Mouse (Mus musculus): ENCODE data around the gene Relch. TPM values are rescaled to one million over a fixed set of nuclear protein-coding genes. Genes with fewer than 3 reads are reported as not detected.

Gene Relch
- total and polyA plus RNA-seq, 2 experiments from 2014 or later: 41.1 to 85.8 TPM

- H3K4me3 ChIP-seq (ENCODE audit: low read depth, low read length): peak within 1 kb of the TSS; percentile 60
- H3K36me3 ChIP-seq (ENCODE audit: insufficient read depth): no peaks in the 10 kb centered on the region
- H3K9me3 ChIP-seq (ENCODE audit: low read length): no peaks in the 10 kb centered on the region
- no peaks in the 10 kb centered on the region for H3K4me1 ChIP-seq (ENCODE audit: insufficient read depth)
- no peak within 1 kb of the TSS for H3K27ac ChIP-seq (ENCODE audit: low read depth, low read length)
- peak; percentile 48 for DNase-seq
- H3K9ac ChIP-seq: peak within 1 kb of the TSS; percentile 68
- peak; percentile 89 for ATAC-seq
- H3K4me2 ChIP-seq (ENCODE audit: low read depth): peak within 1 kb of the TSS; percentile 94
- H3K27me3 ChIP-seq (ENCODE audit: insufficient read depth, low read length): peaks cover 6% of the 10 kb centered on the region; the same call in 1 of the 2 replicates
- WGBS: 3% methylated on average over 63 of the region's 77 CpGs
- TF ChIP-seq CTCF (IDR thresholded peaks at IDR 0.05; ENCODE audit: low read depth): peak; percentile 64
These were observed 117.0 kb downstream of the Relch start, which contains the start of gene Tnfrsf11a for GRCm38 (mm10) chr1:105780457-105781364. Tnfrsf11a (plus strand) TSS chr1:105780718.

DNA sequence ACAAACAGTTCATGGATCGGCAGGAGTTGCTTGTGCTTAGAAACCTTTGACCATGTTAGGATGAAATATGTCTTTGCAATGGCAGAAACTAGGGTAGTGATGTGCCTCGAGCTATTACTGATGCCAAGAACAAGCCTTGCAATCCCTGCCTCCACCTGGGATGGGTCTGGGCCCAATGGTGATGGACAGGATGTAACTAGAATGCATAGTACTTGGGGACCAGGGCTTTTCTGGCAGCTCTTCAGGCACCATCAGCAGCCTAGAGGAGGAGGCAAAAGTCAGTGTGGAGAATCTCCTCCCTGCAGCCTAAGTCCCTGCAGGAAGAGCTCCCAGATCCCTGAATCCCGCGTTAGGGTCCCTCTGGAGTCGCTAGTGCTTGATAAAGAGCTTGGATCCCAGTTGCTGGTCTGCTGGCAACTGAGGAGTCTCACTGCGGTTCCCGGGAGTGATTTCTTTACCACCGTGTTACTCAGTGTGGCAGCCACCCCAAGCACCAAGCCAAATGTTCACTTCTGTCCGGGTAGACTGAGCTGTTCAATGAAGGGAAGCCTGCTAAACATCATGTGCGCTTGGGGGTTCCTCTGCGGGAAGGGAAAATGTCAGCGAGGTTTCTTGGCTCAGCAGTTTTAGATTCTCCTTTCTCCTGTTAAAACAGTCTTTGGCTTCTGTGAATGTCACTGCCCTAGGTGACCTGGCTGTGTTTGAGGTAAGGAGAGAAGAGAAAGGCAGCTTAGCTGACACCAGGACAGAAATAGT, 117.9 kb downstream of the Relch start:
- peak; percentile 15 for DNase-seq
- no peak overlapping the region for H3K9ac ChIP-seq
- no peak for TF ChIP-seq CTCF (IDR thresholded peaks at IDR 0.05; ENCODE audit: low read depth)

DNA sequence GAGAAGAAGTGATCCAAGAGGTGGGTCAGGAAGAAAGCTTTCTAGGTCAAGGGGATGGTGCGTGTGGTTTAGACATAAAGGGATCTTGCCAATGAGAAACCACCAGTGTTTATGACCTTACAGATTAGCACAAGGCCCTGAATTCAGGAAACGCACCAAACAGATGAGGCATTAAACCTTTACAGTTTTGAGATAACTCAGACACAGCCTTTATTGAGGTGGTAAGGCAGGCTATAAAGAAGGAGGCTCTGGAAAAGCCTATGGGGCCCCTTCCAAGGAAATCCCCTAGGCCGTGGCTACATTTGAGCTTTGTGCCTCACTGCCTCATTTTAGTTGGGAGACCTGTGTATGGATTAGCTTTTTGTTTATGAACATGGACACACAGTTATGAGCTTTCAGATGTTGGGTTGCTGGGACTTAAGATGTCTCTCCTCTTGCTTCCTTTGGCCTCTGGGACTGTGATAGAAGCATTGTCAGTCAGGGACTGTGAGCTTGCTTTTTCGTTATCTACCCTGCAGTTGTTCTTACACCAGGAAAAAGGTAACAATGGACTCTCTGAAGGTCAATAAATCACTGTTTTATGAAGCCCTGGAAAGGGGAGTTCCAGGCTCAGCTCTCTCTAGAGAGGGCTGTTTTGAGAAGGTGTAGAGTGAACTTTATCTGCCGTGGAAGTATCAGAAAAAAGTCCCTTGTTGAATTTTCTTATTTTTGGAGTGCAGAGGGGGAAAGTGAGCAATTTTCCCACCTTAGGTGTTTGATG, 120.8 kb downstream of the Relch start:
- Histone ChIP-seq H3K36me3 (ENCODE audit: insufficient read depth) (no peaks in the 10 kb centered on the region), H3K9ac (no peak overlapping the region), H3K4me1 (ENCODE audit: insufficient read depth) (no peaks in the 10 kb centered on the region), H3K27ac (ENCODE audit: low read depth, low read length) (no peak overlapping the region), H3K4me3 (ENCODE audit: low read depth, low read length) (no peak overlapping the region), H3K4me2 (ENCODE audit: low read depth) (no peak overlapping the region), H3K9me3 (ENCODE audit: low read length) (no peaks in the 10 kb centered on the region), H3K27me3 (ENCODE audit: insufficient read depth, low read length) (peaks cover 6% of the 10 kb centered on the region; the same call in 1 of the 2 replicates)
- DNase-seq: no peak
- no peak for ATAC-seq
- no peak for TF ChIP-seq CTCF (IDR thresholded peaks at IDR 0.05; ENCODE audit: low read depth)
- WGBS: 78% methylated on average over 5 of the region's 5 CpGs

More for the DNA sequence above, 117.9 kb downstream of the Relch start:
- Histone ChIP-seq H3K36me3 (ENCODE audit: insufficient read depth) (no peaks in the 10 kb centered on the region), H3K9me3 (ENCODE audit: low read length) (no peaks in the 10 kb centered on the region), H3K4me2 (ENCODE audit: low read depth) (peak overlapping the region; percentile 94), H3K27me3 (ENCODE audit: insufficient read depth, low read length) (peaks cover 6% of the 10 kb centered on the region; the same call in 1 of the 2 replicates), H3K4me1 (ENCODE audit: insufficient read depth) (no peaks in the 10 kb centered on the region), H3K4me3 (ENCODE audit: low read depth, low read length) (peak overlapping the region; percentile 60; the same call in 1 of the 2 replicates), H3K27ac (ENCODE audit: low read depth, low read length) (no peak overlapping the region)
- WGBS: 37% methylated on average over 12 of the region's 12 CpGs
- no peak for ATAC-seq

GRCm38 (mm10) chr1:105785146-105785545, 121.5 kb downstream of the Relch start:
- Histone ChIP-seq H3K27ac (ENCODE audit: low read depth, low read length) (no peak overlapping the region), H3K27me3 (ENCODE audit: insufficient read depth, low read length) (peaks cover 2% of the 10 kb centered on the region; the same call in 1 of the 2 replicates), H3K4me1 (ENCODE audit: insufficient read depth) (no peaks in the 10 kb centered on the region), H3K4me2 (ENCODE audit: low read depth) (no peak overlapping the region), H3K4me3 (ENCODE audit: low read depth, low read length) (no peak overlapping the region), H3K36me3 (ENCODE audit: insufficient read depth) (no peaks in the 10 kb centered on the region), H3K9me3 (ENCODE audit: low read length) (no peaks in the 10 kb centered on the region), H3K9ac (no peak overlapping the region)
- TF ChIP-seq CTCF (IDR thresholded peaks at IDR 0.05; ENCODE audit: low read depth): no peak
- no peak for DNase-seq
- 89% methylated on average over 4 of the region's 4 CpGs for WGBS
- ATAC-seq: no peak

- Histone ChIP-seq H3K4me1 (ENCODE audit: insufficient read depth) (no peaks in the 10 kb centered on the region), H3K9me3 (ENCODE audit: low read length) (no peaks in the 10 kb centered on the region), H3K36me3 (ENCODE audit: insufficient read depth) (no peaks in the 10 kb centered on the region), H3K9ac (no peak overlapping the region), H3K27me3 (ENCODE audit: insufficient read depth, low read length) (no peaks in the 10 kb centered on the region; the same call in 1 of the 2 replicates), H3K4me2 (ENCODE audit: low read depth) (no peak overlapping the region), H3K27ac (ENCODE audit: low read depth, low read length) (no peak overlapping the region), H3K4me3 (ENCODE audit: low read depth, low read length) (no peak overlapping the region)
- DNase-seq (no peak), ATAC-seq (no peak)
- no peak for TF ChIP-seq CTCF (IDR thresholded peaks at IDR 0.05; ENCODE audit: low read depth)
- 75% methylated on average over 6 of the region's 6 CpGs for WGBS
These were observed 123.2 kb downstream of the Relch start for GRCm38 (mm10) chr1:105786731-105787357.

DNA sequence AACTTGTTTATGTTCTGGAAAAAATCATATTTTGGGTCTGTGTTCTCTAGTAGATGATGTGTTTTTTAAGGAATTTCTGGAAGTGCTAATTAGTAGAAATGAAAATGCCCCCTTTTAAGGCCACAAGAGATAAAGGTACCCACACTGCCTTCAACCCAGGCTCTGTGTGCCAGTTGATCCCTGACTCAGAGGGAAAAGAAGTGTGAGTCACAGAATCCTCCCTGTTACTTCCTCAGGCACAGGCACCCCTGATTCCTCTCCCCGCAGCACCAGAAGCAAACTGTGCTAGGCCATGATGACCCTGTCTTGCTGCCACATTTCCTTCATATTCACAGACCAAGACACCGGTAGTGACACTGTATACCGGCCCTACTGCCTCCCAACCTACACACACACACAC, 126.4 kb downstream of the Relch start:
- 96% methylated on average over 3 of the region's 3 CpGs for WGBS
- Histone ChIP-seq H3K36me3 (ENCODE audit: insufficient read depth) (no peaks in the 10 kb centered on the region), H3K27me3 (ENCODE audit: insufficient read depth, low read length) (no peaks in the 10 kb centered on the region), H3K9ac (no peak overlapping the region), H3K4me3 (ENCODE audit: low read depth, low read length) (no peak overlapping the region), H3K9me3 (ENCODE audit: low read length) (no peaks in the 10 kb centered on the region), H3K4me2 (ENCODE audit: low read depth) (no peak overlapping the region), H3K4me1 (ENCODE audit: insufficient read depth) (no peaks in the 10 kb centered on the region), H3K27ac (ENCODE audit: low read depth, low read length) (no peak overlapping the region)
- no peak for TF ChIP-seq CTCF (IDR thresholded peaks at IDR 0.05; ENCODE audit: low read depth)
- DNase-seq: no peak
- no peak for ATAC-seq
